Mouse (Mus musculus): Measurements from ENCODE around the gene Lsm10. TPM values are rescaled to one million over a fixed set of nuclear protein-coding genes. Genes with fewer than 3 reads are reported as not detected.

The Lsm10 gene
- polyA plus RNA-seq, 1 experiment from 2014 or later: 50.3 TPM

DNA sequence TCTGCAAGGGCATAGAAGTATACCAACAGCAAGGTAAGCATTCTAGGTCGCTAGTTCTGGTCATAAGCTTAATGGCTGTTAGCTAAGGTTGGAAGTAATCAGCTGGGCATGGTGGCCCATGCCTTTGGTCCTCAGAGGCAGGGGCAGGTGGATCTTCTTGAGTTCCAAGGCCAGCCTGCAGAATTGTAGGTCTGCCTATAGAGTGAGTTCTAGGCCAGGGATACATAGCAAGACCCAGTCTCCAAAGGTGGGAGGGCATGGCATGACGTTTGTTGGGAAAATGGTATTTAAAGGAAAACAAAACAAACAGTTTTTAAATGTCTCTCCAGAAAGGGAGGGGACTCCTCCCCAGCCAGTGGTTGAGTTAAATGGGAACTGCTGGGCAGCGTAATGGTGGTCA is 4.3 kb downstream of the Lsm10 start:
- H3K9me3 ChIP-seq: no peaks in the 10 kb centered on the region
- no peak overlapping the region for H3K27ac ChIP-seq (replicated peaks)
- 81% methylated on average over 3 of the region's 3 CpGs for WGBS
- no peak for ATAC-seq (ENCODE audit: low FRiP score, low read depth)
- H3K4me3 ChIP-seq: no peak overlapping the region
- H3K4me2 ChIP-seq: no peak overlapping the region
- no peaks in the 10 kb centered on the region for H3K27me3 ChIP-seq
- H3K36me3 ChIP-seq: peaks cover 4% of the 10 kb centered on the region; the same call in 1 of the 2 replicates
- no peak overlapping the region for H3K9ac ChIP-seq
- H3K4me1 ChIP-seq (replicated peaks): peaks cover 41% of the 10 kb centered on the region

DNA sequence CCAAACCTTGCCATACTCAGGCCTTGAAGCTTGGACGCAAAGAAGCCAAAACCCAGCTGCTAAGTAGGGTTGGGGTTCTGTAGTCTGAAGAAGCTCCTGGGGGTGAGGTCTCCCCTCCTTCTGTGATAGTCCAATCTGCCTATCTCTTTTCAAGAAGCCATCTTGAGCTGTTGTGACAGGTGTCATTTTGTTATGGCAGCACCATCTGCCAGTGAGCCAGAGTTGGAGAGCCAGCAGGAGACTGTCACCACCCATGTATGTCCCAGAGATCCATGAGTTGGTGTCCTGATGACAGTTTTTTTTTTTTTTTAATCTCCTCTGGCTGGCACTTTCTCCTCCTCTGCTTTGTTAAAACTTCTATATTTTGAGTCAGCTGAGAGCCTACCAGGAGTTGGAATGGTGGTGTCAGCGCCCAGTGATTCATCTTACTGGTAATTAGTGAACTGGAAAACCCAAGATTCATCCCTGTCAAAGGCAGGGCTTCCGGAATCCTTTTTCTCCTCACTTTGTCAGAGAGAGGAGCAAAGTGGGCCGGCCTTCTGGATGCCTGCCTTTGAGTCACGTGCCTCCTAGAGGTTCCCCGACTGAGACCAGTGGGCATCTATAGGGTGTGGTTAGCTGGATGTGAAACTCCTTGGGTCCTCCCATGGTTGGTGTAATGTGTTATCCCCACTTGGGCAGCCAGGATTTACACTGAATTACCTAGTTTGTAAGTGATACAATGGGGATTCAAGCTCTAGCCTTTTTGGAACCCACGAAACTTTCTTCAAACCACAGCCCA is 5.8 kb downstream of the Lsm10 start:
- Histone ChIP-seq H3K27me3 (no peaks in the 10 kb centered on the region), H3K27ac (replicated peaks) (peak overlapping the region; percentile 87), H3K9me3 (no peaks in the 10 kb centered on the region), H3K4me3 (no peak overlapping the region), H3K4me1 (replicated peaks) (peaks cover 50% of the 10 kb centered on the region), H3K36me3 (peaks cover 4% of the 10 kb centered on the region; the same call in 1 of the 2 replicates), H3K9ac (no peak overlapping the region), H3K4me2 (peak overlapping the region; percentile 93)
- ATAC-seq (ENCODE audit: low FRiP score, low read depth): no peak
- 35% methylated on average over 7 of the region's 7 CpGs for WGBS

DNA sequence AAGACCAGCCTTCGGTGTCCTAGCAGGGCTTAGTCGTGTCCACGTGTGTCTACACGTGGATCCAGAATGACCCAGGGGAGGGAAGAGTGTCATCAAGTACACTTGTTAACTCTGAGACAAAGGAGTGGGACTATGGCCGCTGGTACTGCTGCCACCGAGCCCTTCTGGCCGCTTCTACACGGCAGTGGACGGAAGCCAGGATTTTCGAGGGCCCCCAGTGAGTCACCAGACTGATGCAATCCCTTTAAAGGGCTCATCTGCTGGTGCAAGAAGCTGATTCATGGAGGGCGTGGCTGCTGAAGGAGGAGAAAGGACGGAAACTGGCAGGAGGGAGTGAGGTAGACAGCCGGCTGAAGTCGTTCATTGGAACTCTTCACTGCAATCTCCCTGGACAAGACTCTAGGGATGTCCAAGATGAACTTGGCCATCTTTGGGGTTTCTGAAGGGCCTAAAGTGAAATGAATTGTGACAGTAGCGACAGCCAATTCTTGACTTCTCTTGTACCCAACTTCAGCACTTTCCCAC is 6.7 kb downstream of the Lsm10 start:
- Histone ChIP-seq H3K36me3 (peaks cover 4% of the 10 kb centered on the region; the same call in 1 of the 2 replicates), H3K27ac (replicated peaks) (peak overlapping the region; percentile 87), H3K4me3 (peak overlapping the region; percentile 96), H3K9me3 (no peaks in the 10 kb centered on the region), H3K27me3 (no peaks in the 10 kb centered on the region), H3K4me1 (replicated peaks) (peaks cover 58% of the 10 kb centered on the region), H3K4me2 (peak overlapping the region; percentile 93), H3K9ac (peak overlapping the region; percentile 35)
- under 1% methylated on average over 15 of the region's 15 CpGs for WGBS
- ATAC-seq (ENCODE audit: low FRiP score, low read depth): peak; percentile 45

DNA sequence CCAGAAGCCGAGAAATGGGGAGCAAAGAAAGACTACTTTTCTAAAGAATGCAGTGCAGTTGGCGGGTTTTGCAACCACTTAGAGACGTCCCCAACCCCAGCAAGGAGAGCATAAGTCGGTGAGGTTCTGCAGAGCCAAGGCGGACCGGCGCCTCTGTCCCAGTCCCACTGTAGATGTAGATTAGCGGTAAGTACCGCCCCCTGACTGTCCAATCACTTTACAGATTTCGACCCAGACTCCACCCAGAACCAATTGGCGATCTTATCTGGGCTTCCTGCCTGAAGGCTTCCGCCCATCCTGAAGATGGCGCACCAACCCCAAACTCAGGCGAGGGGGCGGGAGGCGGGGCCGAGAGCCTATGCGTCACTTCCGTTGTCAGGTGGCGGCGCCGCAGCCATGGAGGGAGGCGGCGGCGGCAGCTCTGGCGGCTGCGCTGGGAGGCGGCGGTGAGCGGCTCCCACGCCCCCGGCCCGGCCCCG is 7.2 kb downstream of the Lsm10 start, which contains the start of gene Stk40:
Gene Stk40, plus strand, starts transcription at position 368 of the 479 bp plus-strand sequence.
- H3K4me3 ChIP-seq: peak within 1 kb of the TSS; percentile 96
- H3K4me1 ChIP-seq (replicated peaks): peaks cover 63% of the 10 kb centered on the region
- H3K36me3 ChIP-seq: no peaks in the 10 kb centered on the region
- 1% methylated on average over 34 of the region's 34 CpGs for WGBS
- ATAC-seq (ENCODE audit: low FRiP score, low read depth): peak; percentile 95
- H3K4me2 ChIP-seq: peak within 1 kb of the TSS; percentile 93
- H3K9me3 ChIP-seq: no peaks in the 10 kb centered on the region
- H3K27ac ChIP-seq (replicated peaks): peak within 1 kb of the TSS; percentile 87
- no peaks in the 10 kb centered on the region for H3K27me3 ChIP-seq
- peak within 1 kb of the TSS; percentile 89 for H3K9ac ChIP-seq

DNA sequence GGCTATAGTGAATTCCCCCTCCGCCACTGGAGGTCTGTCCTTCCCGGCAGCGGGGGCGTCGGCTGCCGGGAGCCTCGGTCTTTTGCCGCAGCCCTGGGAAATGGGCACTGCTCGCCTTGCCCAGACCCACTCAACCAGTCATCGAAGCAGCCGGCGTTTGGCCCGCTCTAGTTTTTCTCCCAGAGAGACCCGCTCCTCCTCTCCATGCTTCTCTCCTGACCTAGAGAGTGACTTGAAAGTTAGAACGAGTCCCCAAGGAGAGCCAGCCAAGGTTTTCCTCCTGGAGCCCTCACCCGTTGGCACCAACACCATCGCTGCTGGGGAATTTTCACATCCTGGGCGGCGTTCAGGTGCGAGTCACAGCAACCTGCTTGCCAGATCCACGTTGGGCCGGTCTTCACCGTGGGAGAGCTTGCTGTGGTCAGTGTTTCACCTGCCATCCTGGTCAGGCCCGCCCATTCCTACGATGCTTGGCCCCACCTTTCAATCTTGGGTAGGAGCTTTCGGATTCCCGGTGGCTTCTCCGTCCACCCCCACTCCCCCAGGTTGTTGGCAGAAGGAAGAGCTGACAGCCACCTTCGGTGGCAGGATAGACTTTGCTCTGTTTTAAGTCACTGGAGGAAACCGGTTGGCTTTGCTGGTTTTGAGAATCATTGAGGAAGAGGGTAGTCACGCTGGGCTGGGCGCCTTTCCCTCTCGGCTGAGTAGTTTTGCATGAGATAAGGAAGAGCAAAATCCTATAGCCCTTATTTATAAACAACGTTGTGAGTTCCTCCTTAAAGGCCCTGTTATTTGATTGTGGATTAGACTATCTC is 8.0 kb downstream of the Lsm10 start:
- Histone ChIP-seq H3K27me3 (no peaks in the 10 kb centered on the region), H3K36me3 (no peaks in the 10 kb centered on the region), H3K4me2 (peak overlapping the region; percentile 93), H3K9ac (peak overlapping the region; percentile 89), H3K27ac (replicated peaks) (peak overlapping the region; percentile 83), H3K4me3 (peak overlapping the region; percentile 96), H3K4me1 (replicated peaks) (peaks cover 70% of the 10 kb centered on the region), H3K9me3 (no peaks in the 10 kb centered on the region)
- 3% methylated on average over 33 of the region's 34 CpGs for WGBS
- peak; percentile 35 for ATAC-seq (ENCODE audit: low FRiP score, low read depth)

DNA sequence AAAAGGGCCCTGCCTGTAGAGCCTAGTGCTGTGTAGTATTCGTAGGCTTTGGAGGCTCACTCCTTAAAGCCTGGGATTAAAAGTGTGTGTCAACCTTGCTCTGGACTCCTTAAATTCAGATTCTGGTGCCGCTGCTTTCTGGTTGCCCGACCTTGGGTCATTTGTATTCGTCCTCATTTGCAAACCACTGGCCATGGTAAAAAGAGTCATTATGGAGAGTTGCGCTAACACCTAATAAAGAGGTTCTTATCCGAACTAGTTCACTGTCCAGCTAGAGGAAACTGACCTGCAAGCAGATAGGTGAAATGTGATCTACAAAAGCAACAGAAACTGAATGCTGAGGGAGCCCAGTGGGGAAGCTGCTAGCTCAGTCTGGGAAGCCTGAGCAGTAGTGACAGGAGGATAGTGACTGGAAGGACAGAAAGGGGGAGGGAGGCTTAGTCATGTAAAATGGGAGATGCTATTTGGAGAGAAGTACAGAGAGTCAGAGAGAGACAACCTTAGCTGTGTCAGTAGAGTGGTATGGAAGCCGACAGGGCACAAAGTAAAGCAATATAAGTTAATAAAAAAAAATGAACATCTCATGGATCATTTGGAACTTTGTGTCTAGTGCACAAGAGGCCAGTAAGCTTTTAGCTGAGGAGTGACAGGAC is 8.8 kb downstream of the Lsm10 start:
- ATAC-seq (ENCODE audit: low FRiP score, low read depth): no peak
- Histone ChIP-seq H3K9me3 (no peaks in the 10 kb centered on the region), H3K4me3 (peak overlapping the region; percentile 96), H3K4me2 (peak overlapping the region; percentile 93), H3K27me3 (no peaks in the 10 kb centered on the region), H3K27ac (replicated peaks) (no peak overlapping the region), H3K36me3 (no peaks in the 10 kb centered on the region), H3K9ac (peak overlapping the region; percentile 89), H3K4me1 (replicated peaks) (peaks cover 74% of the 10 kb centered on the region)
- WGBS: 50% methylated on average over 7 of the region's 7 CpGs

DNA sequence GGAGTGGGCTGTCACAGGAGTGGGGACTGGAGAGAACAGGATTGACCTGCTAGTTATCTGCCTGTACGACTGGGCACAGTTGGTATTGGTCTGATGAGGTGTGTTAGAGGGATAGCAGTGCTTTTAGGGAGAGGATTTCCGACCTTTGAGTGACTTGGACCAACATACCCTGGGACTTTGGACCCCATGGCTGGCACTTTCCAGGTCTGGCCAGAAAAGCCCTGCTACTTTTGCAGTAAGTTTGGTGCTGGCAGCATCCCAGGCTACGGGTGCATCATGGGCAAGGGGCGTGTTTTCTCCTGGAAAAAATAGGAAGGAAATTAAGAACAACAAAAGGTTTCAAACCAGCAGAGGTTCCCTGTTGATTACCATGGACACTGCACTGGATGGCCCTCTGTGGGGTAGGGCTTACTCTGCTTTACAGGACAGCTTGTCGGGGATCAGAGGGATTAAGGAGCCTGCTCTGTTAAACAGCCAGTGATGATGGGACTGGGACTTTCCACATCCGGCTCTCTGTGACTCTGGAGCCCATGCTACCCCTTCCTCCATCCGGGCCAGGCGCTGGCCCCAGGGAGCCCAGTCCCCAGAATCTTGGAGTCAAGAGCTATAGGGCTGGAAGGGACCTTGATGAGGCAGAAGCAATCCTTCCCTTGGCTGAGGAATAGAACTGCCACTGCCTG is 11.8 kb downstream of the Lsm10 start:
- Histone ChIP-seq H3K27ac (replicated peaks) (0 out of 2 replicates have a peak overlapping the region, but pooled peaks have one; percentile 27), H3K4me1 (replicated peaks) (peaks cover 74% of the 10 kb centered on the region), H3K4me3 (no peak overlapping the region), H3K27me3 (no peaks in the 10 kb centered on the region), H3K36me3 (no peaks in the 10 kb centered on the region), H3K9ac (no peak overlapping the region), H3K4me2 (no peak overlapping the region), H3K9me3 (no peaks in the 10 kb centered on the region)
- 51% methylated on average over 8 of the region's 8 CpGs for WGBS
- ATAC-seq (ENCODE audit: low FRiP score, low read depth): no peak

DNA sequence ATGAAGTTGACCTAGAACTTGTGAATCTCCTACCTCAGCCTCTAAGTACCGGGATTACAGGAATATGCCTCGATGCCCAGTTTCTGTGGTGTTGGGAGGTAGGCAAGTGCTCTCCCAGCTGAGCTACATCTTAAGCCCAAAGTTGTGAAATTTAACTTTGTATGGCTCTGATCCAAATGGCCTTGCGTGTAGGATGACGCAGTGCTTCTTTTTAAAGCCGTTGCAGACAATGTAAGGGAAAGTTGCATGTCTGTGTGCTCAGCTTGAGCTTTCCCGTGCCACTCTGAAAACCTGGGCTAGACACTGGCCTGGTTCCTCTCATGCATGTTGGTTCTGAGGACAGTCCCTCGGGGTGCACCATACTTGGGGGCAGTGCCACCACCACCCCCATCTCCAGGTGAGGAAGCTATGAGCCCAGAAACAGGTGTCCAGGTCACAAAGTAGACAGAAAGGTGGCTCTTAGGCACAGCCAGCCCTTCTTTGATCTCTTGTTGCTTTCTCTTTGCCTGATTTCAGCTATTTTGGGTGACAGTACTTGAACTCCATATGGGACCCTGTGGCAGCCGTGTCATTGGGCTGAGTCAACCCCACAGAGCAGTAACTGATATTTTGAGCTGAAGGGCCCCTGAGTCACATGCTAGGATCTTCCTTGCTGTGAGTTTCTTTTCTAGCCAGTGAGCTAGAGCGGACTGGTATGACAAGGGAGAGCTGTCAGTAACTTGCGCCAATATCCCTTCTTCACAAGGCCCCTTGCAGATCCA is 13.4 kb downstream of the Lsm10 start:
- Histone ChIP-seq H3K9ac (0 out of 2 replicates have a peak overlapping the region, but pooled peaks have one; percentile 15), H3K9me3 (no peaks in the 10 kb centered on the region), H3K36me3 (no peaks in the 10 kb centered on the region), H3K27ac (replicated peaks) (peak overlapping the region; percentile 70), H3K4me2 (0 out of 2 replicates have a peak overlapping the region, but pooled peaks have one; percentile 14), H3K4me1 (replicated peaks) (peaks cover 78% of the 10 kb centered on the region), H3K27me3 (no peaks in the 10 kb centered on the region), H3K4me3 (no peak overlapping the region)
- ATAC-seq (ENCODE audit: low FRiP score, low read depth): no peak
- 77% methylated on average over 10 of the region's 10 CpGs for WGBS

DNA sequence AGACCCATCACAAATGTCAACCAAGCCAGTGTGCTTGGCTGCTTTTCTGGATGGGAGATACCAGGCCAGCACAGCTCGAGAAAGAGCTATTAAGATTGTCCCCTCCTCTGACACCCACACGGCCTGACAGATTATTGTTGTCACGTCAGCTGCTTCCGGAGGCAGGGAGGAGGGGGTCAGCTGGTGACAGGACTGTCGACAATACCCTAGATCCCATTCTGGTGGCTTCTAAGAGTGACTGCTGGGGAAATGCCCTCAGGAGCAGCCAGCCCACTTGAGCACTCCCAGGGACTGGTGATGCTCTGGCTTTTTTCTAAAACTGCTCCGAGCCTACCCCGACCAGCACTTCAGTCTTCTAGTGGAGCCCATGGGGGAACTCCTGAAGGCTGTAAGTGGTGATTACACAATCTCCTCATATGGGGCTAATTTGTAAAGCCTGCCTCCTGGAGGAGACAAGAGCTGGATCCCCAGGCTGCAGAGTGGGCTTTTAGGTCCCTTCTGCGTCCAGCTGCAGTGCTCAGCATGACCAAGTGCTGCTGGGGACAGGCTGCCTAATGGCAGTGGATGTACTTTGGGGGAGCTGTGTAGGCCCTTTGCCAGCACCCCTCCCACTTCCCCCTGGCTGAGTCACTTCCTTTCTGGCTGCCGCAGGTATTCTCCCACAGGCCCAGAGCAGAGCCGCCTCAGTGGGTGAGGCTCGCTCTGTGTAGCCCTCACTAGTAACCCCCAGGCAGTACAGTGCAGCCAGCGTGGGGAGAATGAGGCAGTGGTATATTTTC is 14.1 kb downstream of the Lsm10 start:
- no peaks in the 10 kb centered on the region for H3K9me3 ChIP-seq
- peak; percentile 50; the same call in 1 of the 2 replicates for ATAC-seq (ENCODE audit: low FRiP score, low read depth)
- peaks cover 74% of the 10 kb centered on the region for H3K4me1 ChIP-seq (replicated peaks)
- H3K27me3 ChIP-seq: no peaks in the 10 kb centered on the region
- H3K4me3 ChIP-seq: no peak overlapping the region
- 7% methylated on average over 12 of the region's 12 CpGs for WGBS
- H3K4me2 ChIP-seq: peak overlapping the region; percentile 14; the same call in 1 of the 2 replicates
- H3K36me3 ChIP-seq: no peaks in the 10 kb centered on the region
- H3K27ac ChIP-seq (replicated peaks): peak overlapping the region; percentile 70
- H3K9ac ChIP-seq: peak overlapping the region; percentile 15

DNA sequence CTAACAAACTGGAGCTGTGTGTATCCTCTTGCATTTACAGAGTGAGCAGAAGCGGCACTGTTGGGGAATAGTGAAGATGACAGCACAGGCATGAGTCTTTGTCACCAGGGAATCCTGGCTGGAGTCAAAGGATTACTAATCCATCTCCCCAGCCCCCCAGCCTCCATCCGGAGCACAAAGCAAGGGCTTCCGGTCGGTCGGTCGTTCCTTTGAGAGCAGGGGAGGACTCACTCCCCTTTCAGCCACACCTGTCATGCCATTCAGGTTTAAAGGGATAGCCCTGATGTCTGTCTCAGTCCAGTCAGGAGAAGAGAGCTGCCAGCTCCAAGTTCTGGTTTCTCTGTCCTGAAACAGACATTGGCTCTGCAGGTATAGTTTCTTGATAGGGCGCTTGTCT is 14.7 kb downstream of the Lsm10 start:
- Histone ChIP-seq H3K27me3 (no peaks in the 10 kb centered on the region), H3K36me3 (no peaks in the 10 kb centered on the region), H3K4me2 (peak overlapping the region; percentile 14; the same call in 1 of the 2 replicates), H3K4me1 (replicated peaks) (peaks cover 74% of the 10 kb centered on the region), H3K9me3 (no peaks in the 10 kb centered on the region), H3K9ac (peak overlapping the region; percentile 15; the same call in 1 of the 2 replicates), H3K27ac (replicated peaks) (peak overlapping the region; percentile 70), H3K4me3 (no peak overlapping the region)
- no peak for ATAC-seq (ENCODE audit: low FRiP score, low read depth)
- WGBS: 22% methylated on average over 7 of the region's 7 CpGs

Measured in hindbrain, embryonic 15.5 days (tissue).